Mouse (Mus musculus) frontal cortex, postnatal 10 days (tissue): Measurements from ENCODE around the gene Ttll6.

Experiments used
- DNase-seq, 2 experiments: peaks; one replicate each; pipeline ENCODE4 v3.0.0; 2022; ENCODE audit warnings: low spot score in 2 of 2, mixed read lengths in 1 of 2

Gene Ttll6

DNA sequence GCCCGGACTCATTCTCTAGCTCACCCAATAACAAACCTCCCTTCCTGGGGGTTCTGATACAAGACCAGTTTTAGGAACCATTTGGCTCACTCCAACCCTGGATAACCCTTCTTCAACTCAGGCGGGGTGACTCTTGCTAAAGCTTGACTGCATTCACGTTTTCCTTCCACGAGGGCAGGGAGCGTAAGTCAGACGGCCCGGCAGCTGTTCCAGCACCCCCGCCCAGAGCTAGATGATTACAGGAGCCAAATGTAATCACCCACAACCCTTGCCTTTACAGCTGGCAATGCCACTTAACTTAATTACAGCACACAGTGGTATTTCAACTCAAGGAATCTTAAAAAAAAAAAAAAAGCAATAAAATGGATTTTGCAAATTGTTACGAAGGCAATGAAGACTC is 34.5 kb downstream of the Ttll6 start:
- DNase-seq, result no peak

DNA sequence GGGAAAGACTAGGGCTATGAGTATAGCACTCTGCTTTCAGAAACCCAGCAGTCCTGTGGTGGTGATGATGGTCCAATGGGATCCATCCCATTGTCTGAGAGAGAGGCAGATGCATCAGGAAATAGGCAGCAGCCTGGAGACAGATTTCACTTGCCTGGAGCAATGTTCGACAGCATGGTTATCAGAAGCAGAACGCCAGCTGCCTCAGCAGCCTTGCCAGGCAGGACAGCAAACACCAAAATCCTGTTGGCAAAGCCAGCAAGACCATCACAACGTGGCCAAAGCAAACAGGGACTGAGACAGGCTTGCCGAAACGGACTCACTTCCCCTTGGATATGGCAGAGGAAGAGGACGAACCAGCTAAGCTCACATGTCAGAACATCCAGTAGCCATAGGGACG is 35.4 kb downstream of the Ttll6 start:
- DNase-seq, result no peak

DNA sequence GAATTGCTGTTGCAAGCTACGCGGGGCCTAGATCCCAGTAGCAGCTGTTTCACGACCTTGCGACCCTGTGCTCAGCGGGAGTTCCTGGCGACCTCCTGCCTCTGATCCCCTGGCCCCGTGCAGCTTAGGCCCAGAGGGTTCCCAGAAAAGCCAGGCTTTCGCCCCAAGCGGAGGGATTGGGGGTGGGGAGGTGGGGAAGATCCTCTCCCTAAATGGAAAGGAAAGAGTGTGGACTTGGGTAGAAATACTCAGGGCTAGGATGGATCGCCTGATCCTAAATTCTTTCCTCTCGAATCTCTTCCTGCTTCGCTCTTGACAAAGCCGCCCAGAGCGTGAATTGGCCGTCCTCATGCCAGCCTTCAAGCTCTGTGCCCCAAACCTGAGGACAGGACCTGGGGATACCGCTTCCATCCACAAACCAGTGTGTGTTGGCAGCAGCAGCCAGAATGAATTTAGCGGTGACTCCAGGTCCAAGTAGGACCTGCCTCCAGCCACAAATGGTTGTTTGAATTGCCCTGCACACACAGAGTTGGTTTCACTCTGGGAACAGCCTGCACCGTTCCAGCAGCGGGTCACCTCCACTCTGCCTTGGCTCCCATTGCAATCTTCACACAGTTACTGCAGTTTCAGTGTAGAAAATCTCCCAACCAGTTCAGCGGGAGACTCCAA is 37.3 kb downstream of the Ttll6 start:
- no peak for DNase-seq

DNA sequence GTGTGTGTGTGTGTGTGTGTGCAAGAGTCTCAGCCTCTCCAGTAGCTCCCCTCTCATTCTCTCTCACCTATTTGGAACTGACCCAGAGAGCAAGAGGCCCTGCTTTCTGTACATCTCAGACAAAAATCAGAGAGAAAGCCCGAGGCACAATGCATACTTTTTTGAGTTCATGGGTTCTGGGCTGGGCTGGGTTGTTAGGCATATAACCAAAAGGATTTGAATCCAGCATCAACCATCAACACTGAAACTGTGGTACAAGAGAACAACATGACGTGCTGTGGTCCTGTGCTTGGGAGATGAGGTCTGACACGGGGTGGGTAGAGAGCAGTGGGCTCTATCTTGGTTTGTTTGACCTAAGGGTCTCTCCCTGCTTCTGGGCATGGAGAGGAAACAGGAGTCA is 38.0 kb downstream of the Ttll6 start:
- no peak for DNase-seq

DNA sequence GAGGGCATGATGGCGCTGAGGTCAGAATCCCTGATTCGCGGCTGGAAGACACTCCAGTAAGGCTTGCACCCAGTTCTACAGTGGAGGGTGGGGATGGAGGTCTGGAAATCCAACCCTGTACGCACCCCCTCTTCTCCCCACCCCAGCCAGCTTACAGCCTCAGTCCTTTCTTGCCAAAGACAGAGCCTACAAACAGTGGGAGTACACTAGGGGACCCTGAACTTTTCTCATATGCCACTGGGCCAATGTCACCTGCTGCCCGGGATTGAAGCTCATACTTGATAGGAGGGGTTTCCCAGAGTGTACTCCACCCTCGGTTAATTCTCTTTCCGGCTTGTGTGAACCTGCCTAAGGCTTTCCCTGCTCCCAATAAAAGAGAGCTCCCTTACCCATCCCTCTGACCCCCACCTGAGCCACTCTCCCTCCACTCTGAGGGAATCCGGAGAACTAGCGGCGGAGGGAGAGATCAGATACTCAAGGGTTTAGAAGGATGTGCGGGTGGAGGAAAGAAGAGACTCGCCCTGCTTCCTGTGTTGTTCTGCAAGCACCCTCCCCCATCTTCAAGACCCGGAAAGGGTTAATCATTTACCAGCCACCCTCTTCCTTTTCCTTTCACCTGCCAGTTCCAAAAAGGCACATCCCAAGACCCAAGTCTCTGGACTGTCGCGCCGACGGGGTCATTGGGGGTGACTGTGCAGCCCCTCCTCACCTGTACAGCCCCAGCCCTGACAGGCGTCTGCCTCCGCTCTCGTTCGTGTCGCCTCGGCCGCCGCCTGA is 39.1 kb downstream of the Ttll6 start:
- DNase-seq, result no peak

DNA sequence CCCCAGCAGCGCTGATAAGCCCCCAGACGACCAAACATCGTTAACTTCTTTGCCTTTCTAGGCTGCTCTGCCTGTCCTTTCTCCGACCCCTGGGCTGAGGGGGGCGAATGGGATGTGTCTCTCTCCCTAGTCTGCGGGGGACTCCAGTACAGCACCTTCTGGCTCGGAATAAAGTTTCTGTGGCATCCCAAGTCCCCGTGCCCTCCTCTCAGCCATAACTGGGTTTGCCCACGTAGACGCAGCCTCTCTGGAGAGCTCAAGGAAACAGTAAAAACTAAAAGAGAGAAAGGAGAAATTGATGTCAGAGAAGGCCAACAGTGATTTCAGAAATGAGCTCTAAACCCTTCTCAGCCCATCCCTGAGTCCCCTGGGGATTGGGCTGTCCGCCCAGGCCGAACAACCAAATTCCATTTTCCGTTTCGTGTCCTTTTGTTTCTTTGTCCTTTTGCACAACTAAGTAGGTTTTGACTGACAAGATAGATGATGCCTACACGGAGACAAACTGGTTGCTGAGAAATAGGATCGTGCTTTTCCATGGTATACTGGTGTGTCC is 39.8 kb downstream of the Ttll6 start:
- DNase-seq, result no peak

DNA sequence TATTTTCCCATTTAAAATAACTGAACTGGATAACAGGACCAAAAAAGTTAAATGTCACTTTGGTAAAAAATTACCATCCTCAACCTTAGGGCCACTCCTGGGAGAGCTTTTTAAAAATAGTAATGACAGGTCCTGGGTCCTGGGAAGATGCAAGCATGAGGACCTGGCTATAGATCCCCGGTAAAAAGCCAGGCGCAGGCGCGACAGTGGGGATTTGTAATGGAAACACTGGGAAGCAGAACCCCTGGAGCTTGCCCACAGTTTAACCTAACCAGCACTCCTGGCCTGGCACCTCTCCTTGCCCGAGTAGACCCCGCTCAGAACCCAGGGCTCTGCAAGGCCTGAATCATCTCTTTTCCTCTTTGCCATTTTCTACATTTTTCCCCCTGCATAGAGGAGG is 41.3 kb downstream of the Ttll6 start:
- no peak for DNase-seq

DNA sequence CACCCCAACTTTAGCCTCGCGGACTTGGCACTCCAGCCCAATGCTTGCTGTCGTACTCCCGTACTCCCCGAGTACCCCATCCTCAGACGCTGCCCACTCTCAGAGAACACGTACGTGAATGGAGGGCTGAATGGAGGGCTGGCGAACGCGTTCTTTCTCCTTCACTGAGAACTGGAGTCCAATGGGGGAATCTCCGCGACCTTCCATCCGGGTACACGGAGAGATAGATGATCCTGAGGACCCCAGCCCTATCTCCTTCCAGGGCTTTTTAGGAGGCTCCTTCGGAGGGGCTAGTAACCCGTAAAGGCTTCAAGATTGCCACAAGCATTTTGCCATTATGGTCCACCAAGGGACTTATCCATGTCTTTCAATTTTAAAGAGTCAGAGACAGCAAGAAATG is 41.9 kb downstream of the Ttll6 start:
- DNase-seq, result no peak

DNA sequence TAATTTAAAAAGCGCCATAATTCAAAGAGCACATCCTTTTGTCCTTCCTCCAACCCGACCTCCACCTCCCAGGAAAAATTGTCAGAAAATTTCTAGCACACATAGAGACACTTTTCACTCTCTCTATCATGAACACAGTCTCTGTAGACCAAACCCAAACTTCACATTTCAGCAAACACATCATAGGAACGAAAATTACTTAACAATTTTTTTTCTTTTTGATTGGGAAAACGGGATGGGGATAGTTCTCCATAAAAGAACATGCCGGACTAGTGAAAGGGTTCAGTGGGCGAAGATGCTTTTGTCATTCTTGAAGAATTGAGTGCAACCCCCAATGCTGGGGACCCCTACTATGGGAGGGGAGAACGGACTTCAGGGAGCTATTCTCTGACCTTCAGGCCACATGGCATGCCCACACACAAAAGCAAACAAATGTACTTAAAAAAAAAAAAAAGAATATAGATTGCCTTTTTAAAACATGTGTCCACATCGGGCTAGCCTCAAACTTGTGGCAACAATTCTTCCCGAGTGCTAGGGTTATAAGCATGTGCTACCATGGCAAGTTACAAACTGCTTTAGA is 42.5 kb downstream of the Ttll6 start:
- DNase-seq, result no peak

DNA sequence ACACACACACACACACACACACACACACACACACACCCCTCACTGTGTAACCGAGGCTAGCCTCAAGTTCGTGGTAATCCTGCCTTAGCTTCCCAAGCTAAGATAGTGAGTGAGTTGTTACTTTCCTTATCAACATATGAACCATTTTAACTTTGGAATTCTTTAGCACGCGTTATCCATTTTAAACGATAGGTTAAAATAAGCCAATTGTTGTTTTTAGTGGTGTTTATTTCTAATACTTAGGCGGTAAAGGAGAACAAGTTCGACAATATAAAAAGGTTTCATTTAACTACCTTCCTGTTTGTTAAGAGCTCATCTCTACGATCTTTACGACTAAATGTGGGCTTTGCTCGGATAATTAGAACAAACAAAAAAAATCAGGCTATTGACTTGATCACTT is 43.3 kb downstream of the Ttll6 start:
- no peak for DNase-seq

DNA sequence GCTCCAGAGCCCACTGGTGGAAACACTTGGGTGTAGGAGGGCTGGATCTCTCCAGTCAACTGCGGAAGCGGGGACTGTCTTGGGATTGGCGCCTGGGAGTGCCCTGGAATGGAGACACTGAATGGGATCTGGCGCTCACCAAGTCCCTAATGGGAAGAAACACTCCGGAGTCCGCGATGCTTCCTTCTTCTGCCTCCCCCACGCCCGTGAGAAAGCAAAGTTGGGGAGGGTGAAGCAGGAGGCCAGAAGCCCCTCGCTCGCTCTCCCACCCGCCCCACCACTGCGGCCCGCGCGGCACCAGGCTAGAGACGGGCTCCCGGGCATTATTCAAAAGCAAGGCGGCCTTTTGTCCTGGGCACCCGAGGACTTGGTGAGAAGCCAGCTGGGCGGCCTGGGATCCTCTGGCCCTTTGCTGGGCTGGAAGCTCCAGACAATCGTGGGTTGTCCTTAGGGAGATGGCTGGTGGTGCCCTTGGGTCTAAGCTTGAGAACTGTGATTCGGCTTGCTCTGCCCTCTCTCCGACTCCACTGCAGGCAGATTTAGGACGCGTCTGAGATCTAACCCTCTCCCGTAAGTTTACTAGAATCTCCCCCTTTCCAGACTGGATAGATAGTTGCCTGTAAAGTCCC is 44.1 kb downstream of the Ttll6 start:
- no peak for DNase-seq

DNA sequence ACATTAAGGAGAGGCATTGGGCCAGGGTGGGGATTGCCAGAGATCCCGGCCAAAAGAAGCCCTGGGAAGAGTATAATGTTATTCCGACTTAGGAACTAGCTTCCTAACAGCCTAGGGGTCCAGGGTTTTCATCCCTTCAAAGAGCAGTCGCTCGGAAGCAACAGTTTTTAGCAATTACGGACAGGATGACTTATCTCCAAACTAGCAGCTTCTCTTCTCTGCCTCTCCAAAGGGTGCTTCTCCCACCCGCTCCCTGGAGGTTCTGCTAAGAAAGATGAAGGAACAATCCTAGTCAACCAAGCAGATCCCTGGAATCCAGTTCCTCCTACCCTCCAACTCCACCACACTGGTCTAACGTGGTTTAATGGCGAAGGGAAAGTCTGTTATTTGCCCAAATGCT is 44.8 kb downstream of the Ttll6 start:
- no peak for DNase-seq

DNA sequence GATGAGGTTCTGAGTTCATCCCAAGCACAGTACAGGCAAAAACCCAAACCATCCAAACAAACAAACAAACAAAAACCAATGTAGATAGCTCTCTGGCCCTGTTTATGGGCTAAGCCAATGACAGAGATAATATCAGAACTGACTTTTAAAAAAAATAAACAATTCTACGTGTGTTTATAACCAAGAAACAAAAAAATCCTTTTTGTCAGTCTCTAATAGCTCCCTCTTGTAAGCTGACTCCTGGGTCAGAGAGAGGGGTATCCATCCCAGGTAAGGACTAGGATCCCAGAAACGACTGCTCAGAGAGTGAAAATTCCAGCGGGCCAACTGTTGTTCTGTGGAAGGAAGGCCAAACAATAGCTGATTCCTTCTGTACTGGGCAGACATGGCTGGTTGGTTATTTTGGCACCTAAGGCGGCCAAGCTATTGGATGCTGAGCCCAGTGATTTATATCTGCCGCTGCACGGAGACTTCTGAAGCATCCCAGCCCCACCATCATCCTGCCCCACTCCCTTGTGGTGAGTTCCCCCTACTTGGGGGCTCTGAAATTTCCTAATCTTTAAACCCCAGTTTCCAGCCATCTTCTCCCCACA is 45.4 kb downstream of the Ttll6 start:
- no peak for DNase-seq

DNA sequence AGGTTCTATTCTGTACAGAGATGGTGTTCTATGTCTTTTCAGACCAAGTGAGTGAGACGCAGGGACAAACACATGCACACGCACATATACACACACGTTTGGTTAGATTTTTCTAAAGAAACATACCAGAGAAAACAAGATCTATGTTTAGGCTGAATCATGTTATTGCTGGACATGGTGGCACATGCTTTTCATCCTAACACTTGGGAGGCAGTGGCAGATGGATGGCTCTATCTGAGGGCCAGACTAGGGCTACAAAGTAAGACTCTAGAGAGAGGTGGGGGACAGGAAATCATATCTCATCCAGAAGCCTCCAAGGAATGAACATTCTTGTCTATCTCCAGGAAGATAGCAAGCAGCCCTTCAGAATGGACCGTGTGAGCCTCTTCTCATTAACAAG is 47.5 kb downstream of the Ttll6 start:
- no peak for DNase-seq

DNA sequence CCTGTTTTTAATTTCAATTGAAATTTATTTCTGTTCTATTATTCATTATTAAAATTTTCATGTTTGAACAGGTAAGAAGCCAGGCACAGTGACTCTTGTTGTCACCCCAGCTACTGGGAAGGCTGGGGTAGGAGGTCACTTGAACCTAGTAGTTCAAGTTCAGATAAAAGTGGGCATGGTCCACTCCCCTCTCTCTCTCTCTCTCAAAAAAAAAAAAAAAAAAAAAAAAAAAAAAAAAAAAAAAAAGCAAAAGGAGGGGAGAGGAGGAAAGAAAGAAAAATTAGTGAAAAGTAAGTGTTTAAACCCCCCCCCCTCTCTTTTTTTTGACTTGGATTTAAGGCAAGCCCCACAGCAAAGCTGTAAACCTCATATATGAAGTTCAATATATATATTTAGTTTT is 50.6 kb downstream of the Ttll6 start:
- no peak for DNase-seq

DNA sequence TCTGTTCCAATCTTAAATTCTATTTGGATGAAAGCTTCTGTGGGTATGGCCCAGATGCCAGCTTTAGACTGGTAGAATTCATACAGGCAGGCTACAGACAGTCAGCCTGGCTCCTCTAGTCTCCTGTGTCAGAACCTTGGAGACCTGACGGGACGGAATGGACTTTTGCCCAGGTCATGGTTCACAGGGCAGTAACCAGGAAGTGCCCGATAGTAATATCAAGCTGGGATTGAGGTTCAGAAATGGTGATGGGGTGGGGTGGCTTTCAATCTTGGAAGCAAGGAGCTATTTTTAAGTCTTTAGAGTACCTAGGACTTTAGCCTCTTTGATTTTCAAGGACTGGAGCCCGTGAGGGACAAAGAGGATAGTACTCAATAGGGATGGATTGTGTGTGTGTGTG is 53.7 kb downstream of the Ttll6 start:
- DNase-seq, result no peak

DNA sequence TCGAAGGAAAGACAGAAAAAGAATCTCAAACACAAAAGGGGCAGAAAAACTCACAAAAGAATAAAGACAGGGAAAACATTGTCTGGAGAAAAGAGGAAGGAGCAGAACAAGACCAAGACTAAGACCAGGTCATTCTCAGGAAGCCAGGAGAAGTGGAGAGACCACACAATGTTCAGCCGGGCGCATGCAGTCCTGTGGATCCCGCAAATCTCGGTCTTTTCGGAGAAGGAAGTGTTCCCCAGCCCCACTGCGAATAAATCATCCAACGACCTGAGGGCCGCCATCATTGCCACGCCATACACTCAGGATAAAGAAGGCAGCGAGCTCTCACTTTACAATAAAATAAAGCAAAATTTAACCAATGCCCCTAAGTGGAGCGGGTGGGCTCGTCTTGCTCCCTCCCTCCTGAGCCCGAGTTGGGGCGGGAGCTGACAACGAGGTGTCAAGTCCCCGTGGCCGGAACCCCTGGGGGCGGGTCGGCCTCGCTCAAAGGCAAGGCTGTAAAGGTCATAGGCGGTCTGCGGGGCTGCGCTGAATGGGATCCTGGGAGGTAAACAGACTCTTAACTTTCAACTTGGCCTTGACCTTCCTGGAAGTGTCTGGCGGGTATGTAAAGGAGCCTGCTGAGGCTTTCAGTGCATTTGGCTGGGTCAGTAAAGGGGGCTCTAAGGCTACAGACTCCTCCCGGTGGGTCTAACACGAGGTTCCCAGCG is 56.4 kb downstream of the Ttll6 start:
- no peak for DNase-seq

DNA sequence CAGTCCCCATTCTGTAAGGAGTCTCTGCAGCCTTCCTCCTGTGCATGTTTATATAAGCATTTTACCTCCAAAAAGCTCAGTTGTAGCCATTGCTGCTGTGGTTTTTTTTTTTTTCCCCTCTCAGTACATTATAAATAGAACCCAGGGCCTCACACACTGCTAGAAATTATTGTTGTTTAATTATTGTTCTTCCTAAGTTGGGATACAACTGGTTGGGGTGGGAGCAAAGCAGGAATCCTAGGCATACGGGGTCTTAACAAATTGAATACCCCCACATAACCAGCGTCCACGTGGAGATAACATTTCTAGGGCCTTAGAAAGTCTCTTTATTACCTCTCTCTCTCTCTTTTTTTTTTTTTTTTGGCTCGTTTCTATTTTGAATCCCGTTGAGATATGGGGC is 57.5 kb downstream of the Ttll6 start:
- no peak for DNase-seq

DNA sequence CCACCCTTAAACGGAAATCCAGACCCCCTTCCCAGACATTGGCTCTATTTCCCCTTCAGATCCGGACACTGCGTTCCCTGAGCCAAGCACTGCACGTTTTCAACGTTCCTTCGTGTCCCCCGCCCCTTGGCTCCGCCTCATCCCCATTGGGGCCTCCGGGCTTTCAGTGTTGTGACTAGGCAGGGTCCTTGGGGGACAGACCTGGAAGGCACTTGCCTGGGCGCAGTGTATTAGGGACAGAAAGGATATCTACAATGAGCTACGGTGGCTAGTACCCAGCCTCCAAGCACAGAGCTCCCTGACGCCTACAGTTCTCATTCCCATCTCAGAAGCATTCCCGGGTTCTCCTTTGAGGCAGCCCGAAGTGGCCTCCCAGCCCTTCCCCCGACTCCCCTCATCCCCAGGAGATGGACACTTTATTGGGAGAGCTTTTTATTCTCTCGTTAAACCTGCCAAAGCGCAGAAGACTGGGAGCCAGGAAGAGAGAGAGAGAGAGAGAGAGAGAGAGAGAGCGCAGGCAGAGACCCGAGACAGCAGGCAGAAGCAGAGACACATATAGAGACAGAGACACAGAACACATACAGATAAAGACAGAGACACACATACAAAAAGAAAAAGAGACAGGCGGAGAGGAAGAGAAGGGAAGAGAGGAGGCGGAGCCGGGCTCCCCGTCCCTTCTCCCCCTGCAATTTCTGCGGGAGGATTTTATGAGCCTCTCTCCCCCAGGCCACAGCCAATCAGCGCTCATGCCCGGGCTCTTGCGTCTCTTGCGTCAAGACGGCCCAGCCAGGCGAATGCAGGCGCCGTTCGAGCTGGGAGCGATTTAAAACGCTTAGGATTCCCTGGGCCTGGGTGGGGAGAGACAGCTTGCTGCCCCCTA is 60.2 kb downstream of the Ttll6 start, which contains the start of gene Hoxb13:
Hoxb13 (plus strand) TSS at position 796 of the 880 bp plus-strand sequence.
- no peak for DNase-seq

DNA sequence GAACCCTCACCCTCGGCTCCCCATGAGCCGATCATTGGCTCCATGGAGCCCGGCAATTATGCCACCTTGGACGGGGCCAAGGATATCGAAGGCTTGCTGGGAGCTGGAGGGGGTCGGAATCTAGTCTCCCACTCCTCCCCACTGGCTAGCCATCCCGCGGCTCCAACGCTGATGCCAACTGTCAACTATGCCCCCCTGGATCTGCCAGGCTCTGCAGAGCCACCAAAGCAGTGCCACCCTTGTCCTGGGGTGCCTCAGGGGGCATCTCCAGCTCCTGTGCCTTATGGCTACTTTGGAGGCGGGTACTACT is 60.8 kb downstream of the Ttll6 start:
- DNase-seq, result no peak
